Mouse (Mus musculus) midbrain, embryonic 15.5 days (tissue): ENCODE measurements around the gene Itpa. TPM values are rescaled to one million over a fixed set of nuclear protein-coding genes. Genes with fewer than 3 reads are reported as not detected.

Experiments used
- ATAC-seq: fragments of 200-750 bp; cut with Nextera tagmentation; replicated peaks from 2 replicates; pipeline ENCODE4 v1.8.0; 2017; ENCODE audit warnings: moderate TSS enrichment
- H3K27ac ChIP-seq: fragments of 300-500 bp; sonication (generic); 2 replicates; pipeline ENCODE4 v1.5.1; 2015; ENCODE audit warnings: mild to moderate bottlenecking, inconsistent platforms
- H3K27me3 ChIP-seq: fragments of 300-500 bp; sonication (generic); replicated peaks from 2 replicates; pipeline ENCODE4 v1.6.1; 2015; ENCODE audit warnings: inconsistent platforms
- H3K36me3 ChIP-seq: fragments of 300-500 bp; sonication (generic); replicated peaks from 2 replicates; pipeline ENCODE4 v1.6.1; 2015; ENCODE audit warnings: inconsistent platforms
- H3K4me1 ChIP-seq: fragments of 300-500 bp; sonication (generic); 2 replicates; pipeline ENCODE4 v1.6.1; 2015; ENCODE audit warnings: inconsistent platforms
- H3K4me2 ChIP-seq: fragments of 300-500 bp; sonication (generic); 2 replicates; pipeline ENCODE4 v1.6.1; 2015; ENCODE audit warnings: inconsistent platforms, mild to moderate bottlenecking, moderate library complexity
- H3K4me3 ChIP-seq: fragments of 300-500 bp; sonication (generic); 2 replicates; pipeline ENCODE4 v1.5.1; 2015; ENCODE audit warnings: mild to moderate bottlenecking, inconsistent platforms
- H3K9ac ChIP-seq: fragments of 300-500 bp; sonication (generic); 2 replicates; pipeline ENCODE4 v1.6.1; 2015; ENCODE audit warnings: mild to moderate bottlenecking, inconsistent platforms
- H3K9me3 ChIP-seq: fragments of 300-500 bp; sonication (generic); 2 replicates; pipeline ENCODE4 v1.6.1; 2016; ENCODE audit warnings: inconsistent platforms
- WGBS: fragments of 180-500 bp; shearing (Covaris S2); methylation state at CpG from one replicate; pipeline ENCODE4 v1.1.7; 2015; ENCODE audit warnings: mixed read lengths; 5-methylcytosine and 5-hydroxymethylcytosine counted together
- polyA plus RNA-seq: library from polyadenylated mRNA; unstranded; fragments of >200 nt; fragmentation: Nextera tagmentation; extraction: Ambion mirVana; gene quantifications from 2 replicates; pipeline ENCODE4 v1.2.1, GENCODE M21; 2015

Gene Itpa
- polyA plus RNA-seq, 1 experiment from 2014 or later = 130 TPM

DNA sequence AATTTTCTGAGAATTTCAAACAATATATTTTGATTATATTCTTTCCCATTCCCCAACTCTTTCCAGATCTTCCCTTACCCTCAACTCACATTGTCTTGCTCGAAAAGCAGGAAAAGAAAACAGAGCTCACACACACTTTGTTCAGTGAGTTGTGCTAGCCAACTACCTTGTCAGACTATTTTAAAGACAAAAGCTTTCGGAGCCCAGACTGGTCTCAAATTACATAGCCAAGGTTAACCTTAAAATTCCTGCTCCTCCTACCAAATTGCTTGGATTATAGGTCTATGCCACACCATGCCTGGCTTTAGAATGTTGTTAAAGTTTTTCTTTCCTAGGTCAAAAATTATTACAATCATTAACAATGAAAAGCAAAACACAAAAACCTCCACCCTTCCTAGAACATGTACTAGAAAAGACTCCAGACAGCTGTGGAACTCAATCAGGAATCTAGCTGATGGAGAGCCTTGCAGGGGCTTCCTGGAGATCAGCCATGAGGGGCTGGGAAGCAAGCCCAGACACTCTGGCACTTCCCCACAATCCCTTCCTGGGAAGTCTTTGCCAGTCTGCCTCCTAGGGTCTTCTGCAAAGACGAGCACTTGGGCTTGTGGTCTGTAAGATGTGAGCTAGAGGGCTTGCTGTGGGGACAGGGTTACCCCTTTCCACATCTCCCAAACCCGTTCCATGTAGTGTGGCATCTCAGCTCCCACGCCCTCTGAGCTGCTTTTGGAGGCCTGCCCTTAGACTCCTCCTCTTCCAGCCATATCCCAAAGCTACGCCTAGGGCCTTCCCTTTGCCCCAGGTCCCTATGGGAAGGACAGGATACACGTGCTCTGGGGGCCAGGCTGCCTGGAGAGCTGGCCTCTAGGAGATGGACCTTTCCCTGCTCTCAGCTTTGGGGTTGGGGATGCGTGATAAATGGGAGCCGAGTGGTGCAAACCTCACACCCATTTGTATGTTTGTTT lies 36.9 kb downstream of the Itpa start:
- H3K9ac ChIP-seq = no peak overlapping the region
- H3K9me3 ChIP-seq = no peaks in the 10 kb centered on the region
- WGBS = 71% methylated on average over 9 of the region's 9 CpGs
- H3K4me3 ChIP-seq = no peak overlapping the region
- peaks cover 12% of the 10 kb centered on the region; the same call in 1 of the 2 replicates for H3K36me3 ChIP-seq
- H3K4me1 ChIP-seq = no peaks in the 10 kb centered on the region
- H3K27ac ChIP-seq = no peak overlapping the region
- 0 out of 2 replicates have a peak, but pooled peaks have one; percentile 33 for ATAC-seq
- H3K4me2 ChIP-seq = no peak overlapping the region
- H3K27me3 ChIP-seq = peaks cover 4% of the 10 kb centered on the region; the same call in 1 of the 2 replicates

DNA sequence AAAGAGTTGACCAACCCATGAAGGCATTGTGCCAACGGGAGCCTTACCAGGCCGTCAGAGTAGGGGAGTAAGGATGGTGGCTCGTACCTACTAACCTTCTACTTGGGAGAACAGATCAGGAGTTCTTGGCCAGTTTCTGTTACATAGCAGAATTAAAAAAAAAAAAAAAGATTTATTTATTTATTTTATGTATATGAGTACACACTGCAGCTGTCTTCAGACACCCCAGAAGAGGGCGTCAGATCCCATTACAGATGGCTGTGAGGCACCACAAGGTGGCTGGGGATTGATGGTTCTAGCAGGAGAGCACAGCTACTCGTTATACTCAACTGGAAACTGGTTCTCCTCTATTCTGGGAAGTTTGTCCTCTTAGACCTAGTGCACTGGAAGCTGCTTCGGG lies 37.8 kb downstream of the Itpa start:
- Histone ChIP-seq H3K4me2 (no peak overlapping the region), H3K4me1 (no peaks in the 10 kb centered on the region), H3K9ac (no peak overlapping the region), H3K36me3 (peaks cover 15% of the 10 kb centered on the region), H3K9me3 (no peaks in the 10 kb centered on the region), H3K27me3 (no peaks in the 10 kb centered on the region; the same call in 1 of the 2 replicates), H3K4me3 (no peak overlapping the region), H3K27ac (no peak overlapping the region)
- ATAC-seq = no peak
- WGBS = 72% methylated on average over 6 of the region's 6 CpGs

GRCm38 (mm10) chr2:130706602-130707001 lies 39.2 kb downstream of the Itpa start:
- H3K9me3 ChIP-seq = no peaks in the 10 kb centered on the region
- no peak overlapping the region for H3K9ac ChIP-seq
- H3K4me2 ChIP-seq = no peak overlapping the region
- H3K36me3 ChIP-seq = peaks cover 30% of the 10 kb centered on the region
- 70% methylated on average over 4 of the region's 4 CpGs for WGBS
- no peaks in the 10 kb centered on the region for H3K4me1 ChIP-seq
- H3K27ac ChIP-seq = no peak overlapping the region
- H3K4me3 ChIP-seq = no peak overlapping the region
- no peak for ATAC-seq
- no peaks in the 10 kb centered on the region for H3K27me3 ChIP-seq

GRCm38 (mm10) chr2:130707057-130707456 lies 39.6 kb downstream of the Itpa start:
- no peak overlapping the region for H3K27ac ChIP-seq

GRCm38 (mm10) chr2:130717951-130718350 lies 50.5 kb downstream of the Itpa start:
- WGBS = 80% methylated on average over 6 of the region's 6 CpGs
- no peaks in the 10 kb centered on the region for H3K27me3 ChIP-seq
- no peak overlapping the region for H3K27ac ChIP-seq
- H3K4me2 ChIP-seq = no peak overlapping the region
- no peak for ATAC-seq
- peaks cover 50% of the 10 kb centered on the region for H3K36me3 ChIP-seq
- H3K9ac ChIP-seq = no peak overlapping the region
- H3K9me3 ChIP-seq = no peaks in the 10 kb centered on the region
- no peak overlapping the region for H3K4me3 ChIP-seq
- H3K4me1 ChIP-seq = no peaks in the 10 kb centered on the region

More at GRCm38 (mm10) chr2:130707057-130707456, 39.6 kb downstream of the Itpa start:
- H3K4me1 ChIP-seq = no peaks in the 10 kb centered on the region
- H3K9ac ChIP-seq = no peak overlapping the region
- no peak for ATAC-seq
- peaks cover 34% of the 10 kb centered on the region for H3K36me3 ChIP-seq
- H3K4me2 ChIP-seq = no peak overlapping the region
- H3K27me3 ChIP-seq = no peaks in the 10 kb centered on the region
- no peak overlapping the region for H3K4me3 ChIP-seq
- WGBS = 65% methylated on average over 10 of the region's 10 CpGs
- H3K9me3 ChIP-seq = no peaks in the 10 kb centered on the region

DNA sequence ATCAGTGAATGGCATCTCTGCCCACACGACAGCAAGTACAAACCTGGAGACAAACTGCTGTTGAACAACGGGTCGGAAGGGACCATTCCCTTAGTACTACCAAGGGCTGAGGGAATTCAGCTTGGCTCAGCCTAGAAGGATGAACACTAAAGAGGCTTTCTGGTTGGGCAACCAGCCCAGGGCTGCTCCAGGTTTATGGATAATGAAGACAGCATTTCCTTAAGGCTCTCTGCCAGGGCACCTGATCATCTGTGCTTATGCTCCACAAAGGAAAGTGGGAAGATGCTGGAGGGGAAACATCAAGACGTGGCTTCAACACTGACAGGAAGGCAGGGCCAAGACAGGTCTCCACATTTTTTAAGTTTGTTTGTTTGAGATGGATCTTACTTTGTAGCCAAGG lies 57.0 kb downstream of the Itpa start:
- Histone ChIP-seq H3K36me3 (peaks cover 85% of the 10 kb centered on the region), H3K9ac (no peak overlapping the region), H3K4me3 (no peak overlapping the region), H3K4me2 (no peak overlapping the region), H3K27ac (no peak overlapping the region), H3K9me3 (no peaks in the 10 kb centered on the region), H3K27me3 (no peaks in the 10 kb centered on the region), H3K4me1 (no peaks in the 10 kb centered on the region)
- no peak for ATAC-seq
- WGBS = 77% methylated on average over 4 of the region's 4 CpGs

- ATAC-seq = no peak
- 97% methylated on average over 1 of the region's 1 CpGs for WGBS
These were observed 60.3 kb downstream of the Itpa start for GRCm38 (mm10) chr2:130727752-130728151.

DNA sequence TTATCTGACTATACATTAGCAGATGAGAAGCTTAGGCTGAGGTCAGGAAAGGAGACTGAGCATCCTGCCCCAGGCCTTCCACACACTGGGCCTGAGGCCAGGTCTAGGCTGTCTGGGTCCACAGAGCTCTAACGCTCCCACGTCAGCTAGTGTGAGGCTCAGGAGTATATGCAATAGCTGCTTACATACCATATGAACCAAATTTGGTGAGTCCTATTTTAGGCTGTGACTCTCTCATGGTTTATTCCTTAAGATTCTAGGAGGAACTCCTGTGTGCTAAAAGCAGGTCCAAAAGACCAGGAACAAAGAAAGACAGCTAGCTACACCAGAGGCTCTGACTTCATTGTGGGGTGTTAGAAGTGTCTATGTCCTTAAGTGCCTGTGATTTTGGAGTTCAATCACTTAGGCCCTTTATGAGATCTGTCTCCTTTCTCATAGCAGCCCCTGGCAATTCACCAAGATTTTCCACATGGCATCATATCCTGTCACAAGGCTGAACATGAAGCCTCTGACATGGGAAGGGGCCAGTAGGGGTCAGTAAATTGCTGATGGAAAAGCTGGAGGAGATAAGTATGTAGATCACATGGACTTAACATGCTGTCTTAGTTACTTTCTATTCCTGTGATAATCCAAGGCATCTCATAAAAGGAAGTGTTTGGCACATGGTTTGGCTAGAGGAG lies 61.6 kb downstream of the Itpa start:
- Histone ChIP-seq H3K9ac (no peak overlapping the region), H3K9me3 (no peaks in the 10 kb centered on the region), H3K27ac (no peak overlapping the region), H3K4me2 (no peak overlapping the region), H3K27me3 (no peaks in the 10 kb centered on the region), H3K4me3 (no peak overlapping the region), H3K4me1 (no peaks in the 10 kb centered on the region), H3K36me3 (peaks cover 85% of the 10 kb centered on the region)
- ATAC-seq = no peak
- WGBS = 98% methylated on average over 2 of the region's 2 CpGs

More at GRCm38 (mm10) chr2:130727752-130728151, 60.3 kb downstream of the Itpa start:
- no peaks in the 10 kb centered on the region for H3K4me1 ChIP-seq
- no peaks in the 10 kb centered on the region for H3K27me3 ChIP-seq
- no peak overlapping the region for H3K27ac ChIP-seq
- no peak overlapping the region for H3K4me3 ChIP-seq
- H3K9me3 ChIP-seq = no peaks in the 10 kb centered on the region
- no peak overlapping the region for H3K4me2 ChIP-seq
- no peak overlapping the region for H3K9ac ChIP-seq
- peaks cover 91% of the 10 kb centered on the region for H3K36me3 ChIP-seq

GRCm38 (mm10) chr2:130730746-130731145 lies 63.3 kb downstream of the Itpa start:
- no peaks in the 10 kb centered on the region for H3K4me1 ChIP-seq
- H3K9me3 ChIP-seq = no peaks in the 10 kb centered on the region
- no peak overlapping the region for H3K4me2 ChIP-seq
- no peak overlapping the region for H3K9ac ChIP-seq
- H3K27ac ChIP-seq = no peak overlapping the region
- H3K4me3 ChIP-seq = no peak overlapping the region
- no peaks in the 10 kb centered on the region for H3K27me3 ChIP-seq
- WGBS = 93% methylated on average over 9 of the region's 9 CpGs
- peaks cover 81% of the 10 kb centered on the region for H3K36me3 ChIP-seq
- no peak for ATAC-seq

Other genes starting within 250 kb of the Itpa start
- gene Vps16, start 243.3 kb upstream of the Itpa start, polyA plus RNA-seq = 108 and 111 TPM in 2 replicates
- 13.4 and 16.1 TPM in 2 replicates for gene Pced1a, start 242.9 kb upstream of the Itpa start, polyA plus RNA-seq
- 136 and 142 TPM in 2 replicates for gene Ptpra, start 217.3 kb upstream of the Itpa start, polyA plus RNA-seq
- gene Mrps26, start 103.9 kb upstream of the Itpa start, polyA plus RNA-seq = 97.0 and 105 TPM in 2 replicates
- 0.38 and 0.86 TPM in 2 replicates for gene Oxt, start 91.4 kb upstream of the Itpa start, polyA plus RNA-seq
- gene Avp, start 85.1 kb upstream of the Itpa start, polyA plus RNA-seq = 54.5 and 81.6 TPM in 2 replicates
- 10.9 and 11.2 TPM in 2 replicates for gene Fastkd5, start 37.6 kb upstream of the Itpa start, polyA plus RNA-seq
- gene Ubox5, start 37.6 kb upstream of the Itpa start, polyA plus RNA-seq = 10.0 and 11.6 TPM in 2 replicates
- gene Lzts3, start 24.8 kb upstream of the Itpa start, polyA plus RNA-seq = 17.4 and 17.9 TPM in 2 replicates
- gene Ddrgk1, start 3.0 kb upstream of the Itpa start, polyA plus RNA-seq = 69.4 and 71.0 TPM in 2 replicates
- gene Slc4a11, start 29.9 kb downstream of the Itpa start, polyA plus RNA-seq = 0.56 and 0.65 TPM in 2 replicates
- 102 and 108 TPM in 2 replicates for gene 4930402H24Rik, start 238.8 kb downstream of the Itpa start, polyA plus RNA-seq
- gene Atrn, start 238.9 kb downstream of the Itpa start, polyA plus RNA-seq = 15.6 TPM in 2 replicates